Mouse (Mus musculus) liver, adult 10 weeks (tissue): ENCODE measurements around the gene Gm5039. TPM values are rescaled to one million over a fixed set of nuclear protein-coding genes. Genes with fewer than 3 reads are reported as not detected.

Experiments used
- polyA plus RNA-seq: library from polyadenylated mRNA; stranded (reverse); fragments of 350-450 nt; fragmentation: Illumina TruSeq; extraction: RNeasy Lipid Tissue Mini Kit (QIAGEN cat#74804); gene quantifications from one replicate; pipeline ENCODE4 v1.2.3, GENCODE M21; 2014; ENCODE audit warnings: low read depth, low replicate concordance

Gm5039 gene
- not detected for polyA plus RNA-seq

DNA sequence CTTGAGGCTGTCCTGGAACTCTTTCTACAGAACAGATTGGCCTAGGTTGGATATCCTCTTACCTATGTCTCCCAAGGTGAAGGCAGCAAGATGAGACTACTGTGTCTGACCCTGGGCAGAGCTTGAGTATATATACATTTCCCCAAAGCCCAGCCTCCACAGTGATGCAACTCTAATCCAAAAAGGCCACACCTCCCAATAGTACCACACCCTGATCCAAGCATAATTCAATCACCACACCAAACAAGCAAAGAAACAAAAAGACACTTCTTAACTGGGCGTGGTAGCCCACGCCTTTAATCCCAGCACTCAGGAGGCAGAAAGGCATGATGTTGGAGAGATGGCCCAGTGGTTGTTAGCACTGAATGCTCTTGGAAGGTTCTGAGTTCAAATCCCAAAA is at the start of gene Gm5039:
Gm5039 (minus strand) TSS at position 101 of the 400 bp plus-strand sequence.

DNA sequence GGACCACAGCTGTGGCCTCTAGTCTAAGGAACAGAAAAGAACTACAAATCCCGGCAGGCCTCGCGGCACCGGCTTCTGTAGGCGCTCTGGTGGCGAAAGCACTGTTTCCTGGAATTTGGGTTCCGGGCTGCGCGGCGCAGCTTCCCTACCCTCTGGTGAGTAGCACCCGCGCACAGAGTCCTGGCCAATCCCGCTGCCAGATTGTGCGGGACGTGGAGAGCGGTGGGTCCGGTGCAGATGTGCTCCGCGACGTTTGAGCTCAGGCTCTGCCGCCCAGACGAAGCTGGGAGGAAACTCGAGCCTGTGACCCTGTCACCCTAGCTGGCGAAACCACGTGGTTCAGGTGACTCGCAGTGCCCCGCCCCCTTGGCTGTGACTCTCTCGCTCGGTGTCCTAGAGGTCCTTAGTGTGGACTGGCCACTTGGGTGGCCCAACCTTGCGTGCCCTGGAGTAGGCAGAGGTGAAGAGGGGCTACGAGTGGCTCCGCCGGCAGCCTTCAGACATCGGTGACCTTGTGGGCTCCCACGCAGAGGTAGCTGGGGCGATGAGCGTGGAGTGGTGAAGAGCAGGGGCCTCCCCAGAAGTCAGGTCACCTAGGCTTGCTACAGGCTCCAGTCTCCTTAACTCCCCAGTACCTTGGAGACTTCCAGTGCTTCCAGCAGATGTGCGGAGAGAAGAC is 36.8 kb upstream of the Gm5039 start, which contains the start of gene Adck1:
Adck1 (plus strand) TSS at position 114 of the 679 bp plus-strand sequence.

DNA sequence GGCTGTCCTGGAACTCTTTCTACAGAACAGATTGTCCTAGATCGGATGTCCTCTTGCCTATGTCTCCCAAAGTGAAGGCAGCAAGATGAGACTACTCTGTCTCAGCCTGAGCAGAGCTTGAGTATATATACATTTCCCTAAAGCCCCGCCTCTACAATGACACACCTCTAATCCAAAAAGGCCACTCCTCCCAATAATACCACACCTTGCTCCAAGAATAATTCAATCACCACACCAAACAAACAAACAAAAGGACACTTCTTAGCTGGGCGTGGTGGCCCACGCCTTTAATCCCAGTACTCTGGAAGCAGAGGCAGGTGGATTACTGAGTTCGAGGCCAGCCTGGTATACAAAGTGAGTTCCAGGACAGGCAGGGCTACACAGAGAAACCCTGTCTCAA is 49.4 kb downstream of the Gm5039 start, which contains the start of gene Gm5662:
Gm5662 (minus strand) TSS at position 101 of the 400 bp plus-strand sequence.

Other genes starting within 250 kb of the Gm5039 start
- gene Gm16368, start 240.3 kb downstream of the Gm5039 start, polyA plus RNA-seq = not detected
- not detected for gene Gm10436, start 141.9 kb downstream of the Gm5039 start, polyA plus RNA-seq
- not detected for gene Gm8332, start 73.9 kb downstream of the Gm5039 start, polyA plus RNA-seq
- gene Gm5662, start 49.5 kb downstream of the Gm5039 start, polyA plus RNA-seq = not detected
- 4.0 TPM for gene Adck1, start 36.5 kb upstream of the Gm5039 start, polyA plus RNA-seq